ENCODE assay signal across 9 mouse cellular contexts in the genomic region with DNA sequence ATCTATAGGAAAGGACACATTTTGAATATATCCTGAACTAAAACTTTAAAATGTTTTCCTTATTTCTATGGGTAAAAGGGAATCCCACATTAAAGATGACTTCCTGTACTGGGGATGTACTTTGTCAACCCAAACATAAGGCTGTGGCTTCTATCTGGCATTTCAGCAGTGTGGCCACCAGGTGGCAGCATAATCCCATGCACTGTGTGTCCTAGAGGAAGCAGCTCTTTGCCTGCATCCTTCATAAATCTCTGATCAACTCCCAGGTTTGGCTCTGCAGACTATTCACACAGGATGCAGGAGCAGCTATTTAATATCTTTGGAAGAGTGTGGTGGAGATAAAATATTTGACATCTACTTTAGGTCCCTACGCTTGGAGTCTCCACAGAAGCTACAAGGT. TPM values are rescaled to one million over a fixed set of nuclear protein-coding genes. Genes with fewer than 3 reads are reported as not detected.
A peak's percentile ranks its signal among the peaks of the same experiment; 100 is the strongest.
DNase-seq lines count a peak whose midpoint lies in the region; TF ChIP-seq lines count a peak whose summit lies in the region.
"Had no signal": no experiment of that assay in that cellular context is flagged by ENCODE, and none has a peak within 500 bp of the region (broad histone marks: within the 10 kb centered on the region; RNA-seq: fewer than 3 reads in every experiment).

No protein-coding gene starts in this region.

- no peaks in the 10 kb centered on the region for H3K36me3 ChIP-seq in E14TG2a.4 (ENCODE audit: insufficient read depth, low read length)
- H3K36me3 ChIP-seq in embryonic facial prominence, embryonic 10.5 days (replicated peaks), result no peaks in the 10 kb centered on the region

- peak; percentile 7 to 38 for DNase-seq in adrenal gland, postnatal 4 days (ENCODE audit: low spot score in 2 of 2)
- peak; percentile 69 for DNase-seq in embryonic facial prominence, embryonic 10.5 days (ENCODE audit: low spot score)
- peak; percentile 1 to 10 for DNase-seq in heart, adult 9 months (ENCODE audit: low spot score in 2 of 2)
- DNase-seq in kidney, postnatal 4 days, result peak; percentile 79 to 80
- DNase-seq in lung, adult 18-20 months, result peak; percentile 25 to 31
- DNase-seq in ovary, postnatal 14 days (ENCODE audit: low spot score), result peak; percentile 61
- DNase-seq in urinary bladder, adult 18-20 months (ENCODE audit: low spot score in 2 of 2), result peak; percentile 23 to 27

- no peak overlapping the region for H3K27ac ChIP-seq in embryonic facial prominence, embryonic 10.5 days (replicated peaks)

- WGBS in embryonic facial prominence, embryonic 10.5 days, result 93% methylated on average over 1 of the region's 1 CpGs

- TF ChIP-seq CTCF in E14TG2a.4 (conservative IDR thresholded peaks at IDR 0.05; ENCODE audit: low read length), result peak; percentile 55

- no peaks in the 10 kb centered on the region for H3K4me1 ChIP-seq in E14TG2a.4 (replicated peaks; ENCODE audit: low read depth, low read length)
- no peaks in the 10 kb centered on the region for H3K4me1 ChIP-seq in embryonic facial prominence, embryonic 10.5 days

- H3K9me3 ChIP-seq in E14TG2a.4 (ENCODE audit: low read length), result no peaks in the 10 kb centered on the region
- H3K9me3 ChIP-seq in embryonic facial prominence, embryonic 10.5 days, result no peaks in the 10 kb centered on the region

- no peaks in the 10 kb centered on the region for H3K27me3 ChIP-seq in E14TG2a.4 (ENCODE audit: insufficient read depth, low read length)
- no peaks in the 10 kb centered on the region for H3K27me3 ChIP-seq in embryonic facial prominence, embryonic 10.5 days (replicated peaks; ENCODE audit: low read depth, poor library complexity, severe bottlenecking)

- no peak overlapping the region for H3K4me3 ChIP-seq in E14TG2a.4 (replicated peaks; ENCODE audit: low read length)
- no peak overlapping the region for H3K4me3 ChIP-seq in embryonic facial prominence, embryonic 10.5 days

RNA-seq across cellular contexts. Expression of a gene that starts 59.1 kb away (rescaled TPM):
- under 1 TPM; 0.17 to 0.42 TPM for total RNA-seq in adrenal gland, postnatal 4 days (2021)
- polyA plus RNA-seq in embryonic facial prominence, embryonic 10.5 days (2016; fragmentation: Nextera tagmentation; extraction: Ambion mirVana), result 0.05 TPM in 1 of 2 replicates, not detected in the other
- total RNA-seq: gastrocnemius, adult 8-10 months had no signal

Comparison
In these comparisons a context has a peak if more than half of its experiments do, and no peak if none do; other contexts are left out.
1. DNase-seq: peak in every context shown above with its lines; median percentile 80 in kidney, postnatal 4 days; 69 in embryonic facial prominence, embryonic 10.5 days; 61 in ovary, postnatal 14 days; 28 in lung, adult 18-20 months; 25 in urinary bladder, adult 18-20 months; 22 in adrenal gland, postnatal 4 days; 6 in heart, adult 9 months.